Mouse (Mus musculus) cerebellum, adult (tissue): ENCODE data around the gene Ints6.
"Not testable (repeated sequence)": the region's sequence is repeated elsewhere in the genome, so short reads cannot be mapped to it uniquely, and the experiment has no call there.

Experiments
- ATAC-seq: cut with Nextera tagmentation; 2 replicates; pipeline ENCODE4 v1.9.2; 2017; ENCODE audit warnings: mild to moderate bottlenecking, moderate library complexity, mixed read lengths; ENCODE audit not compliant: insufficient number of reproducible peaks, low FRiP score, low TSS enrichment

Gene Ints6

DNA sequence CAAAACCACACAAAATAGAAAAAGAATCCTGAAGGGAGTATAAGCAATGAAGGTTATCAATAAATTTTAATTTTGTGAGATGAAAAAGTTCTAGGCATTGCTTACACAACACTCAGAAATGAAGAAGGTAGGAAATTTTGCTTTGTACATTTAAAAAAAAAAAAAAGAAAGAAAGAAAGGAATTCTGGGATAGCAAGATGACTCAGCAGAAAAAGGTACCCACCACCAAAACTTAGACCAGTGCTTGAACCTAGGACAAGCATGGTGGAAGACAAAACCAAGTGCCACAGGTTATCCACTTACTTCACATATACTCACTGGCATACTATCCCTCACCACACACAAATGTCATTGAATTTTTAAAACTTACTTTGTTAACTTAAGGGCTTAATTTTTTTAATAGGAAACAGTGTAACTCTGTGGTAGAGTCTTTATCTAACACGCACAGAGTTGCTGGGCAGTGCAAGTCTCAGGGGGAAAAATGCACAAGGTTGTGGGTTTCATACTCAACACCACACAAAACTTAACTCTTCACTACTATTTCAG is 5.8 kb downstream of the Ints6 start:
- no peak for ATAC-seq

DNA sequence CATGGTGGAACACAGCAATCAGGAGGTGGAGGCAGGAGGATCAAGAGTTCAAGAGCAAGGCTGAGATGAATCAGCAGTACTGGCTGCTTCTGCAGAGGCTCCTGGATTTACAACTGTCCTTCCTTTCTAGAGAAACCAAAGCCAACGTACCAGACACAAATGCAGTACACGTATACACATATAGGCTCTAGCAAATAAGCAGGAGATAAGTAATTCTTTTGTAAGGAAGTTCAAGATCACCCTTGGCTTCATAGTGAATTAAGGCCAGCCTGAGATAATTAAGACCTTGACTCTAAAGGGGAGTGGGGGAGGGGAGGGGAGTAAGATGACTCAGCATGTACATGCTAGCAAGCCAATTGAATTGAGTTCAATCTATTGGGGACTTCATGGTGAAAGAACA is 9.5 kb downstream of the Ints6 start:
- ATAC-seq: no peak

DNA sequence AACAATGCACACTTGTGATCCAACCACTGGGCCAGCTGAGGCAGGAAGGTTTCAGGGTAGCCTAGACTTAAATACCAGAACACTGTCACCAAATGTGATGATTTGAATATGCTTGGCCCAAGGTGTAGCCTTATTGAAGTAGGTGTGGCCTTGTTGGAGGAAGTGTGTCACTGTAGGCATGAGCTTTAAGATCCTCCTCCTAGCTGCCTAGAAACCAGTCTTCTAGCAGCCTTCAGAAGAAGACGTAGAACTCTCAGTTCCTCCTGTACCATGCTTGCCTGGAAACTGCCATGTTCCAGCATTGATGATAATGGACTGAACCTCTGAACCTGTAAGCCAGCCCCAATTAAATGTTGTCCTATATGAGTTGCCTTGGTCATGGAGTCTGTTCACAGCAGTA is 25.3 kb downstream of the Ints6 start:
- ATAC-seq: no peak

DNA sequence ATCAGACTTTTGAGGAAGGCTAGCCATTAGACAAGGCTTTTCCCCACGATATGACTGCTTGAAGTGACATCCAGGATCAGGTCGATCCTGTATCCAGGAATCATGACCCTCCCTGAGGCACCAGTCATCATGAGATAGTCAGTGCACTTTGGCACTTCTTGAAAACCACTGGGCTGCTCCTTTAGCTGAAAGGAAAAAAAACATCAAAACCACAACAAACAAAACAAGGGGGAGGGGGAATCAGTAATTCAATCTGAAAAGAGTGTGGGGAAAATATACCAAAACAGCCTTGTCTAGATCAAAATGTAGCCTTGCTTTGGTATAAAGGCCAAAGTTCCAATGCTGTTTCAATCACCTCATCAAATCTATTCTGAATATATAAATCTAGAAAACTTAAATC is 27.3 kb downstream of the Ints6 start:
- no peak for ATAC-seq

DNA sequence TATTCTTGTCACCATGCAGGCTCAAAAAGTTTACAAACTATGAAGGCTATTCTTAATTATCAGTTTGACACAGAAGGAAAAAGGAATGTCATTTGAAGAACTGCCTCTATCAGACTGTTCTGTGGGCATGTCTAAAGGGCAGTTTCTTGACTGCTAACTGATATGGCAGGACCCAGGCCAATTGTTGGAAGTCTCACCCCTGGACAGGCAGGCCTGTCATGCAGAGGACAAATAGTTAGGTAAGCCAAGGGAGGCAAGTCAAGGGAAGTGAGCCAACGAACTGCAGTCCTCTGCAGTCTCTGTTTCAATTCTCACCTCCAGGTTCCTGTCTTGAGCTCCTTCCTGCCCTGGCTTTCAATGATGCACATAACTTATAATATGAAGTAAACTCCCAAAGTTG is 29.1 kb downstream of the Ints6 start:
- ATAC-seq: no peak

DNA sequence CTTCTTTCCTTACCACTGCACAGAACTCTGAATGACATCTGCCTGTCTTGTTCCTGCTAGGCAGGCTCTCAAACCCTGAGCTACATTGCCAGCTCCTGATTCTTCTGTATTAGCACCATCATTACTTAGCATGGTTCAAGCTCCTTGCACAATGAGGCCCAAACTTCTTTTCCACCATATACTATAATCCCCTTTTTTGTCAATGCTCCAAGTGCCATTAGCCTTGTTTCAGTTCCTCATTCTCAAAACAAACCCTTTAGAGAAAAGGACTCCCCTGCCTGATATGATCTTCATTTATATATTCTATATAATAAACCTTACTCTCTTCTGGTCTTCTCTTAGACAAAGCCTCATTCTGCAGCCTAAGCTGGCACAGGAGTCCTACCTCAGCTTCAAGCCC is 36.4 kb downstream of the Ints6 start:
- ATAC-seq: no peak

DNA sequence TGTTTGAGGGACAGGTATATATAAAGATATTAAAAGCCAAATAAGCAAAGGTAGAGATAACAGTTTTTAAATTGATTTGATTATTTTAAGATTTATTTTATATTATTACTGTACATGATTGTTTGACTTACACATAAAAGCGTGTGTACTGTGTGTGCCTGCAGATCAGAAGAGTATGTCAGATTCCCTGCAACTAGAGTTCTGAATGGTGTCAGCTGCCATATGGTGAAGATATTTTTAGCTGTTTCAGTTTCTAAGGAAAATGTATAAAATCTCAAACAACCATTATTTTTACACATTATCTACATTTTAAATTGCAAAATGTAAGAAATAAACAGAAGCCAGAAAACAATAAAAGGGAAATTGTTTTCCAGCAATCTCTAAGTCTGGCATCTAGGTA is 39.3 kb downstream of the Ints6 start:
- ATAC-seq: no peak

DNA sequence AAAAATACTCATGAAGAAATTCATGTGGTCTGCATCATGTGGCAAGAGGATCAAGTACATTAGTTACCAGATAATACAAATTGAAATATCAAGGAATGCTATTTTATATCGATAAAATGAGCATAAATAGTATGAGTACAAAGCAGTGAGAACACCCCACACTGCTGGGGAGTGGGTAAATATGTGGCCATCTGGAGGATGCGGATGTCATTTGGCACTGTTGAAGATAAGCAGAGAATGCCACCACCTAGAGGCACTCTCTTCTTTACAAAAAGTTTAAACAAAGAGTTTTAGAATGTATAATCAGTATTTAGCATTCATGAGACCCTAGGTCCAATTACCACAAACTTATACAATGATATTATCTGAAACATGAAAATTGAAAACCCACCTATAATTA is 42.8 kb downstream of the Ints6 start:
- ATAC-seq: no peak

DNA sequence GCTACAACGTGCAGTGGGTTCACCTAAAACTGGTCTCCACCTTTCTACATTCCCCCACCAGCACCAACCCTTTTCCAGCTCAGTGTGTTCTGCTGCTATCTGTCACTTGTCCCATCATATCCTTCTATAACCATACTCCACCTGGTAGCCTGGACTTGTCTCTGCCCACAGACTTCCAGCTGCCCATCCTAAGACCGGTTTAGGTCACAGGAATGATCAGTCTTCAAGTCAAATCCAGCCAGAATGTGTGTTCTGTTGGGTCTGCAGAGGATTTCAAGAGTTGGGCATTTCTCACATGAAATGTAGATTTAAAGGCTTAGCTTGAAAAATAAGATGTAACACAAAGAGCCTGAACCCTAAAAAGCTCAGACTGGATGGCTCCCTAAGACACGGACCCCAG is 87.3 kb downstream of the Ints6 start:
- no peak for ATAC-seq

DNA sequence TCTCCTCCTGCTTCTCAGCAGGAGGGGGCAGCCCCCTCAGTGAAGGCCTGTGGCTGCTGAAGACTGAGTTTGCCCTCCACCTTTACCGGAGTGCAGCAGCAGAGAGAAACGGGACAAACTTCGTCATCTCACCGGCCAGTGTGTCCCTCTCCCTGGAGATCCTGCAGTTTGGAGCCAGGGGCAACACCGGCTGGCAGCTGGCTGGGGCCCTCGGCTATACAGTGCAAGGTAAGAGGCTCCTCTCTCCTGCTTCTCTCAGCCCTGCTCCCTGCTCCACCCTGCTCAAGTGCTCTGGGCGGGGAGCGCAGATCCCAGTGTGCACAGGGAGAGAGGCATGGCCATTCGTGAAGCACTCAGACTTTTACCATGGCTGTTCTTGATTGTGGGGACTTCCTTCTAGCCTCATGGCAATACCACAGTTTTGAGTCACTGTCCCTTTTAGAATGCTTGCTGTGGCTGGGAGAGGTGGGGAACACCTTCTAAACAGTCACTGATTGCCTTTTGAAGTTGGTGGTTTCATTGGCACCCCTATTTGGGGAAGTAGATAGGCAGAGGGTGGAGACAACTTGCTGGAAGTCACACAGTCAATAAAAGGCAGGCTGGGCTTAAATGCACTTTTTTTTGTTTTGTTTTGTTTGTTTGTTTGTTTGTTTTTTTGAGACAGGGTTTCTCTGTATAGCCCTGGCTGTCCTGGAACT is 95.8 kb downstream of the Ints6 start:
- ATAC-seq: no peak

DNA sequence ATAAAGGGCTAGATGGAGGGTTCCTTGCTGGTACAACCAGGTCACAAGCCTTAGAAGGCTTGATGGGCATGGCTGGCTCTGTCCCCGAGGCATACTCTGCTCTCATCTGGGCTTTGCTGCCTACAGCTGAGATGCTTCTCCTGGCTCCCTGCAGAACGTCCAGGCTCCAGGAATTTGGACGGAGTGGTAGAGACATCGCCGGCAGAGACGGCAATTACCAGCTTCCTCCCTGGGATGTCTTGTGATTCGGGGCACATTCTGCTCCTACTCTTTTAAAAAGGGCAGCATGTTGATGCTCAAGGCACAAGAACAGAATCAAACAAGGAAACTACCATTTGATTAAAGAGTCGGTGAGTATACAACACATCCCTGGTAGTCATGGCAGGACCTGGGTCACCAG is 97.6 kb downstream of the Ints6 start, which contains the start of gene Serpine3:
TSS of gene Serpine3 (plus strand) at position 301 of the 400 bp plus-strand sequence.
- ATAC-seq: no peak

DNA sequence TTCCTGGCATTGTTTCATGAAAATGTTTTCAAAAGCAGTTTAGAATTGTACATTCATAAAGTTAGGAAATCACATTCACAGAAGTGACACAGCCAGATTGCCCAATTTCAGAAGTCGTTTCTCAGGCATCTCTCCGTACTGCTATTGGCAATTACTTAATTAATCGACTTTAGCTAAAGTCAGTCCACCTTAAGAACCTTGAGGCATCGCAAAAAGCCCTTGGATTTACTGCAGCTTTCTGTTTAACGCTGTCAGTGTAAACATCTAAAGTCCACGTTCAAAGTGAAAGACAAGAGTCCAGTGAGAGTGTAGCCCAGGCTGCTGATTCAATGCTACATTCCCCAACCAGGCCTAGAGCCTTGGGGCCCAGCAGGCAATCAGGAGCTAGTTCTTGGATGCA is 98.6 kb downstream of the Ints6 start:
- ATAC-seq: no peak

DNA sequence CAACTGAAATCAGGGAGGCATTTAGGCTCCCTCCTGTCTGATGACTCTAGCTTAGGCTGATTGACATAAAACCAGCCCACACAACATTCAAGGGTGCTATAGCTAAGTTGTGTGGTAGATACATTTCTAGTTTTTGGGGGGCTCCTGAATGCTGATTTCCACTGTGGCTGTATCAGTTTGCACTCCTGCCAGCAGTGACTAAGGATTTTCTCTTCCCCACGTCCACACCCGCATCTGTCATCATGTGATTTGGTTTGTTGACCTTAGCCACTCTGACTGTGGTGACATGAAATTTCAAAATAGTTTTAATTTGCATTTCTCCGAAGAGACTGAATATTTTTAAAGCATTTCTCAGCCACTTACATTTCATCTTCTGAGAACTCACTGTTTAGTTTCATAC is 103.5 kb downstream of the Ints6 start:
- ATAC-seq: no peak

DNA sequence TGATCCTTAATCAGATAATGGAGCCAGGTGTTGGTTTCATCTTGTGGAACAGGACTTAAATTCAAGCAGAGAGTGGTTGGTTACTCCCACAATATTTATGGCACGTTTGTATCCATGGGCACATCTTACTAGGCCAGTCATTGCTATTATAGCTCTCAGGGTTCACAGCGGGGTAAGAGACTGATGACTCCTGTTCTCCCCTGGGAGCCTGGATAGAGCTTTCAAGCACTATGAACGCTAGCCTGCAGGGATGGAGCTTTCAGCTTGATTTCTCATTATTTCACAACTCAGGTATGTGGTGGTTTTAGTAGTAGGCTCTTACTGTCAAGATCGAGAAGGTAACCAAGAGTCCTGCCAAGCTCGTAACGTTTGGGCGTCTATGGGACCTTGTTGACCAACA is 105.0 kb downstream of the Ints6 start:
- no peak for ATAC-seq

DNA sequence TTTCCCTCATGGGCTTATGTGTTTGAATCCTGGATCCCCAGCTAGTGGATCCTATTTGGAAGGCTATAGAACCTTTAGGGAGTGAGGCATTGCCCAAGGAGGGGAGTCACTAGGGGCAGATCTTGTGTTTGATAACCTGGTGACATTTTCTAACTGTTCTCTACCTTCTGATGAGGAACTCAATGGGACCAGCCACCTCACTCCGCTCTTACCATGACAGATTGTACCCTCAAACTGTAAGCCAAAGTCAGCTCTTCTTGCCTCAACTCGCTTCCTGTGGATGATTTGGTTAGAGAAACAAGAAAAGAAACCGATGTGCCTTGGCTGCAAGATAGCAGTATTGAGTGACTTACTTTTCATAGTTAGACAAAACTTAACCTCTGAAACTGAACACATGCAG is 109.2 kb downstream of the Ints6 start:
- ATAC-seq: no peak

DNA sequence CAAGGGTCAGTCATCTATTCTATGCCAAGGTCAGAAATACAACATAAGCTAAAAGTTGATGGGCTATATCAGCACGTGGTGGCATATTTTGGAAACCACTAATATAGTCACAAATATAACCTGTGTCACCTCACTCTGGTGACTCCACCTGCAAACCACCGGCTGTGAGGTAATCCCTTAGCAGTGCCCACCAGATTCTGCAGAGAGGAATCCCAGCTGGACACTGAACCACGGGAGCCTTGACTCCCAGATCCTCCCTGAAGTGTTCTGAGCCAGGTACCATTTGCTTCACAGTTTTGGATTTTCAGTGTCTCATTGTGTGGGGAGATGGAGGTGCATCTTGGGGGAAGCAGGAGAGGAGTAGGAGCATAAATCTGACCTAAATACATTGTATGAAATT is 110.6 kb downstream of the Ints6 start:
- ATAC-seq: no peak

DNA sequence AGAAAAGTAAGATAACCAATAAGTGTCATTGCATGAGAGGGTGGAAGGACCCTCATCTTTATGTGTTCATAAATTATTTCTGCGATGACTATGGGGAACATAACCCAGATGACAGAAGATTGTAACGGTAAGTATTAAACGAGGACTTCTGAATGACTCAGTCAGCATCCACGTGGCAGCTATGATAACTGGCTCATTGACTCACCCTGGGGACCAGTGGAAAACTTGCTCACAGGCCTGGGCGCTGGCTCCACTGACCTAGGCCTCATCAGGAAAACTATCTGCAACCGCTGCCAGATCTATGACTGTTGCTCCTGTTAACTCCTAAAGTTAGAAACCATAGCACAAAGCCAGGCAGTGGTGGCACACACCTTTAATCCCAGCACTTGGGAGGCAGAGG is 112.6 kb downstream of the Ints6 start:
- ATAC-seq: no peak

DNA sequence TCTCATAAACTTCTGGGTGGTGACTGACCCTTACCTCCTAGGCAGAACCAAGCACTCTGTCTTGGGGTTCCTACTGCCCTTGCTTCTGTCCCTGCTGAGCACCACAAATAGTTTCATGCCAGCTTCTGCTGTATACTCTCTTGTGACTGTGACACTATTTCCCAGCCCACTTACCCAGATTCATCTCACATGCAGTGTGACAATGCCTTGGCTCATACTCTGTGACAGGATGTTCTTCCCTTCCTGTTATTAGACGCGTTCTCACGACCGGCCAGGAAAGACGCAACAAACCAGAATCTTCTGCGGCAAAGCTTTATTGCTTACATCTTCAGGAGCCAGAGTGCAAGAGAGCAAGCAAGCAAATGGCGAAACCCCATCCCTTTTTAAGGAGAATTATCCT is 118.6 kb downstream of the Ints6 start:
- not testable (repeated sequence) for ATAC-seq

DNA sequence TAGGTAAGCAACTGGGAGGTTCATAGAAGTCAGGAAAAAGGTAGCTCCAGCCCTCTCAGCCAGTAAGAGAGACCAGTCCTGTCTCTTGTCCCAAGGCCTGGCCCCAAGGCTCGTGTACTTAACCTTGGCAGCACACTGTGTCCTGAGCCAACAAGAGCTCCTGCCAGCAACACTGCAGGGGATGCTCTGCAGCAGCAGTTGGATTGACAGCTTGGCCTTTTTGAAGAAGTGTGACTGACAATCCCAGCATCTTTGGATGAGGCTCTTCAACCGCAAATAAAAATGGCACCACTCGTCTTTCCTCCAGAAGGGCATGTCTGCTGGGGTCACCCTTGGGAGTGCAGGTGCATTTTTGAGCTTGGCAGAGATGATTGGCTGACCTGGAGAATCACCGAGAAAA is 120.6 kb downstream of the Ints6 start:
- no peak for ATAC-seq

DNA sequence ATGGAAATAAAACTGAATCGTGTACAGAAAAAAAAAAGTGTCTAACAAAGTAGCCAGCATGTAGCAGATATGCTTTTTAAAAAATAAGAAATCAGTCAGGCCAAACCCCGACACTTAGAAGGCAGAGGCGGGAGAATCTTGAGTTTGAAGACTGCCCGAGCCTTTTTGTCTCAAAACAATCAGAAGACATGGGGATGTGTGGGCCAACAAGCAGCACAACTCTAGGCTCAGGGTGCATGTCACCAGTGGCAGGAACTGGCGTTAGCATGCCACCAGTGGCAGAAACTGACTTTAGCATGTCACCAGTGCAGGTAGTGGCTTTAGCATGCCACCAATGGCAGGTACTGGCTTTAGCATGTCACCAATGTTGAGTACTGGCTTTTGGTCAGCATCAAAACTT is 121.4 kb downstream of the Ints6 start:
- ATAC-seq: no peak

DNA sequence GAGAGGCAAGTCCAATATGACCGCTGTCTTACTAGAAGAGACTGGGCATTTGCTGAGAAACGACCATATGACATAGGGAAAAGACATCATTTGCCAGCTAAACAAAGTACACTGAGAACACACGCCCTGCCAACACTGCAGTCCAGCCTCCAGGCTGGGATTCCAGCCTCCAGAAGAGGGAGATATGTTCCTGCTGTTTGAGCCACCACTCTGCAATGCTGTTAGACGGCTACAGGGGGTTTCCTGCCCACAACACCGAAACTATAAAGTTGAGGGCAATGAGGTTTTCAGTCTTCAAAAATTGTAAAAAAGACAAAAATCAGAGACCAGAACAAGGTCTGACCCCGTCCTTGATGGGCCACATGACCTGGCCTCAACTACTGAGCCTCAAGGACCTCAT is 121.9 kb downstream of the Ints6 start:
- no peak for ATAC-seq

DNA sequence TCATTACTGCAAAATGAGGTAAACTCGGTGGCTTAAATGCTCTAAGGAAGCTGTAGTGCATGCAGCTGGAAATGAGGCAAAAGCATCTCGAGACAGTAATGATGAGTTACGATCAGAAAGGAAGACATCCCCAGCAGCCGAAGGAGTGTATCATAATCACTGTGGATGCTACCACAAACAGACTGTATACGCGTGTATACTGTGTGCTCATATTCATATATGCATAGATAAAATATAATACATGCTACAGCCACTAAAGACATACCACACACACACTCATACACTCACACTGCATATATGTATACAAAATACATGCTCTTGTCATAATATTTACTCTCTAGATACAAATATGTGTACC is 122.6 kb downstream of the Ints6 start:
- ATAC-seq: no peak
